Mouse (Mus musculus) telencephalon, adult 2 months (tissue): ENCODE results near the gene Trim12c.
A peak's percentile ranks its signal among the peaks of the same experiment; 100 is the strongest.
"Not testable (repeated sequence)": the region's sequence is repeated elsewhere in the genome, so short reads cannot be mapped to it uniquely, and the experiment has no call there.

Experiments used
- DNase-seq: peaks from one replicate; pipeline ENCODE4 v3.0.0-alpha.2; 2011; ENCODE audit warnings: low read depth, low spot score

Gene Trim12c

GRCm38 (mm10) chr7:104352717-104353599 lies at the start of gene Trim12c:
Trim12c (minus strand) TSS chr7:104353362.
- peak; percentile 6 for DNase-seq

- no peak for DNase-seq
Observed at GRCm38 (mm10) chr7:104401140-104401539, 48.0 kb upstream of the Trim12c start.

DNA sequence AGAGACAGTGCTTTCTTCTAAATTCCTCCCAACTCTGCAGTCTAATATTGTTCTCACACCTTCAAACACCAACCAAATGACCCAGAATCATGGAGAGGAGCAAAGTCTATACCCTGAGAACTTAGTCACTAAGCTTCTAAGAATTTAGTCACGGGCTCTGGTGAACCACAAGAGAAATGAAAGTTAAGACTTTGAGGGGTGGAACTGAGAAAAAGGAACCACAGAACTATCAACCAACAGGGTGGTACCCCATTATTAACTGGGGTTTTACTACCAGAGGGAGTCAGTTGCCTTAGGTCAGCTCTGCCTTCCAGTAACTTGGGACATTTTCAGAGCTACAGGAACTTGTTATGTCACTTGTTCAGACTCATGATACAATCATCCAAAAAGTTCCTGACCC lies 47.5 kb upstream of the Trim12c start, which contains the start of gene Trim30c:
Trim30c (minus strand) TSS at position 140 of the 400 bp plus-strand sequence.
- DNase-seq: no peak

- no peak for DNase-seq
Observed at GRCm38 (mm10) chr7:104398492-104398891, 45.3 kb upstream of the Trim12c start.

- DNase-seq: no peak
Observed at GRCm38 (mm10) chr7:104369736-104370414, 16.7 kb upstream of the Trim12c start, which contains the start of gene Trim30b. Trim30b (minus strand) TSS chr7:104369884.

DNA sequence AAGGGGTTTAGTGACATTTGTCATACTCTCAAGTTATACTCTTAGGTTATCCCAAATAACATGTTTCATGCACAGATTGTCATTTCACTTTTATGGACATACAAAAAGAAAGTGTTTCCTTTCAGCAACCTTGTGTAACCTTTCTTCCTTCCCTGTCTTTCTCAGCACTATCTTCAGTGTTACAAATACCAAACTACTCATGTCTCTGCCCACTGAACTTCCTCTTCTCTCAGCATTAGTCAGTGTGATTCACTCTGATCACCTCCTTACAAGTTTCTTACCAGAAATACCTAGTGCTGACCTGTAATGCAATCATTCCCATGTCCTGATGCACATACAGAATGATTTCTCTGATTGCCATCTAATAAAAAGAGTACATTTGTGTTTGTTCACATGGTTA lies 13.2 kb upstream of the Trim12c start:
- no peak for DNase-seq

DNA sequence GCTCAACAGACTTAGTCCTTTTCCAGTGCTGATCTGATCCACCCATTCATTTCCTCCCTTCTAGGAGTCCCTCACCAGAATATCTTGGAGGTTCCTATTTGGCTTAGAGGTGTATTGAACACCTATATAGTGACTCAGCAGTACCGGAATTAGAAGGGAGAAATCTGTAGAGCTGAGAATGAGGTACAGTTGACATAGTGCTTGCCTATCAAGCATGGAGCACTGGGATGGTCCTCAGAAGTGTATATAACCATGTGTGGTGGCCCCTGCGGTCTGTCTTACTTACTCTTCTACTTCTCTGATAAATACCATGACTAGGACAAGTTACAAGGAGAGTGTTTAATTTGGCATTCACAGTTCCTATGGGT lies 422 bp upstream of the Trim12c start:
- DNase-seq: no peak

- not testable (repeated sequence) for DNase-seq
Observed at GRCm38 (mm10) chr7:104348043-104348442, 5.1 kb downstream of the Trim12c start.

DNA sequence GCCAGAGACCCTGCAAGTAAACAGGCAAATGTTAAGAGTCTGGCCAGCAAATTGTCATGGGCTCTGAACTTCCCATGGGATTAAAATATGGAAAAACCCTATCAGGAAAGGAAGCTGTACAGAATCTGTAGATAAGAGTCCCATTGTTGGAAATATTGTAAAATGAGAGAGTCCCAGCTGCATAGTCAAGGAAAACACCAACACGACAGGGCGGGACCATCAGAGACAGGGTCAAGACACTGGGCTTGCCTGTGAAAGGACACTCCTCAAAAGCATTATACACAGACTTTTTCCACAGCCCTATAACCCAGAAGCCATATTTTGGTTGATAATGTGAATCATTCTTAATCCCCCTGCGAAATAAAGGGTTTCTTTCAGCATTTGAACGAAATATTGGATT lies 12.4 kb downstream of the Trim12c start:
- DNase-seq: not testable (repeated sequence)

- DNase-seq: not testable (repeated sequence)
Observed at GRCm38 (mm10) chr7:104335547-104335946, 17.6 kb downstream of the Trim12c start.

GRCm38 (mm10) chr7:104329171-104329570 lies 24.0 kb downstream of the Trim12c start, which contains the start of gene Trim34b:
Trim34b (plus strand) TSS chr7:104329471.
- DNase-seq: not testable (repeated sequence)

- no peak for DNase-seq
Observed at GRCm38 (mm10) chr7:104322028-104322427, 31.1 kb downstream of the Trim12c start.

DNA sequence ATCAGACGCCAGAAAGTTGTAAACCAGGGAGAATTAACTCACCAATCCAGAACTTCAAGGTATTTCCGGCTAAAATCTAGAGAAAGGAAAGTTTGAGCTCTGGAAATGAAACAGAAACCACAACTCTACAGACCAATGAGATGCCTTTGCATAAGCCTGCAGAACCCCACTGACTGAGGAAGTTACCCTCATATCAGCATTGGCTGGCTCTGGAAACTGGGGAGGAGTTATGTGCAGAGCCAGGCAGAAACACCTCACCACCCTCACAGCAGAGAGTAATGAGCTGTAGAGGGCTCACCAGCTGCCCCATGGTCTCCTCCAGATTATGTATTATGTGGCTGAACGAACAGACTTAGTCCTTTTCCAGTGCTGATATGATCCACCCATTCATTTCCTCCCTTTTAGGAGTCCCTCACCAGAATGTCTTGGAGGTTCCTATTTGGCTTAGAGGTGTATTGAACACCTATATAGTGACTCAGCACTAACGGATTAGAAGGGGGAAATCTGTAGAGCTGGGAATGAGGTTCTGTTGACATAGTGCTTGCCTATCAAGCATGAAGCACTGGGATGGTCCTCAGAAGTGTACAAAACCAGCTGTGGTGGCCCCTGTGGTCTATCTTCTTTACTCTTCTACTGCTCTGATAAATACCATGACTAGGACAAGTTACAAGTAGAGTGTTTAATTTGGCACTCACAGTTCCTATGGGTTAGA lies 37.6 kb downstream of the Trim12c start, which contains the start of gene Trim12a:
Trim12a (minus strand) TSS at position 98 of the 712 bp plus-strand sequence.
- not testable (repeated sequence) for DNase-seq

- DNase-seq: no peak
Observed at GRCm38 (mm10) chr7:104314796-104315353, 38.3 kb downstream of the Trim12c start.

DNA sequence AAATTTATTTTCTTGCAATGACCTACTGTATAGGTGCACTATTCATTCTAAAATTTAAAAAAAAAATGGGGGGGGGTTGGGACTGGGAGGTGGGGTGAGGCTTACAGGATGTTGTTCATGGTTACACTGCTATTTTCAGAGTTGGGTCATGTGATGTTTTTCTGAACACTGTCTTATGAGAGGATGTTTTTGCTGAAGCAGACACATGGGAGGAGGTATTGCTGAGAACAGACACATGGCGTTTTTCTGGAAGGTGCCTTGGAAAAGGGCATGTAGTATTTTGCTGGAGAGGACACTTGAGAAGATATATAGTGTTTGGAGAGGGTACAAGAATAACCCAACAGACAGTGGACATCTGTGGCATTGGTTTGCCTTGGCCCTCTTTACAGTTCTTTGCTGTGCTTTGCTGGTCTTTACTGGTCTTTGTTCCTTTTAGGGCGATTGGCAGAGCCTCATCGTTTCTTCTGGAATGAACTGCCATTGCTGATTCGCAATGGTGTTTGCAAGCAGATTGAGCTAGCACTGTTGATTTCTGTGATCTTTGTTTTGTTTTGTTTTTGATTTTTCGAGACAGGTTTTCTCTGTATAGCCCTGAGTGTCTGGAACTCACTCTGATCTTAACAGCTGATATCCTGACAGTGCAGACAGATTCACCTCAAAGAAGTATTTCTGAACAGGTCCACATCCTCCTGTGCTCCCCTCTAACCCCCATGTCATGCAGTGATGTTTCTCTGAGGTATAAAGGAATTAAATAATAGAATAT lies 61.3 kb downstream of the Trim12c start:
- DNase-seq: no peak

- no peak for DNase-seq
Observed at GRCm38 (mm10) chr7:104290641-104291040, 62.5 kb downstream of the Trim12c start.
